Mouse (Mus musculus) limb, embryonic 14.5 days (tissue): ENCODE results near the gene Fut8. TPM values are rescaled to one million over a fixed set of nuclear protein-coding genes. Genes with fewer than 3 reads are reported as not detected.

Experiments used
- ATAC-seq: fragments of 200-750 bp; cut with Nextera tagmentation; 2 replicates; pipeline ENCODE4 v1.8.0; 2017; ENCODE audit warnings: low read depth, moderate number of reproducible peaks, moderate TSS enrichment; ENCODE audit not compliant: low FRiP score
- DNase-seq: peaks from one replicate; pipeline ENCODE4 v3.0.0-alpha.2; 2015; ENCODE audit warnings: low spot score
- H3K27ac ChIP-seq: fragments of 300-500 bp; sonication (generic); replicated peaks from 2 replicates; pipeline ENCODE4 v1.5.1; 2014; ENCODE audit warnings: low read depth, mild to moderate bottlenecking, low read length, moderate library complexity, mixed read lengths
- H3K27me3 ChIP-seq: fragments of 300-500 bp; sonication (generic); 2 replicates; pipeline ENCODE4 v1.6.1; 2014; ENCODE audit warnings: low read length, mixed read lengths; ENCODE audit not compliant: control insufficient read depth, insufficient read depth
- H3K36me3 ChIP-seq: fragments of 300-500 bp; sonication (generic); 2 replicates; pipeline ENCODE4 v1.6.1; 2014; ENCODE audit warnings: mild to moderate bottlenecking, low read length, moderate library complexity, mixed read lengths; ENCODE audit not compliant: control insufficient read depth, insufficient read depth
- H3K4me1 ChIP-seq: fragments of 300-500 bp; sonication (generic); 2 replicates; pipeline ENCODE4 v1.6.1; 2014; ENCODE audit warnings: antibody characterized with exemption, low read length, mixed read lengths; ENCODE audit not compliant: control insufficient read depth, insufficient read depth
- H3K4me2 ChIP-seq: fragments of 300-500 bp; sonication (generic); replicated peaks from 2 replicates; pipeline ENCODE4 v1.6.1; 2014; ENCODE audit warnings: low read depth, mild to moderate bottlenecking, low read length, moderate library complexity; ENCODE audit not compliant: severe bottlenecking
- H3K4me3 ChIP-seq: fragments of 300-500 bp; sonication (generic); replicated peaks from 2 replicates; pipeline ENCODE4 v1.5.1; 2014; ENCODE audit warnings: low read length
- H3K9ac ChIP-seq: fragments of 300-500 bp; sonication (generic); 2 replicates; pipeline ENCODE4 v1.6.1; 2014; ENCODE audit warnings: mild to moderate bottlenecking, low read depth, low read length, moderate library complexity; ENCODE audit not compliant: severe bottlenecking
- H3K9me3 ChIP-seq: fragments of 300-500 bp; sonication (generic); 2 replicates; pipeline ENCODE4 v1.6.1; 2016; ENCODE audit warnings: low read length; ENCODE audit not compliant: control insufficient read depth
- POLR2A ChIP-seq: fragments of 200-500 bp; IDR thresholded peaks from 2 replicates; pipeline ENCODE4 v1.8.0; 2012; ENCODE audit warnings: inconsistent platforms, mild to moderate bottlenecking, moderate library complexity, borderline replicate concordance; ENCODE audit not compliant: insufficient read depth, insufficient read length; ENCODE audit errors: extremely low read depth
- WGBS: fragments of 180-500 bp; shearing (Covaris S2); extraction: QIAGEN DNeasy Blood & Tissue Kit; methylation state at CpG from one replicate; pipeline ENCODE4 v1.1.7; 2014; 5-methylcytosine and 5-hydroxymethylcytosine counted together
- polyA plus RNA-seq, 2 experiments: library from polyadenylated mRNA; depleted of rRNA in 1 of 2; stranded (reverse) in 1 of 2; unstranded in 1 of 2; fragments of >200 nt; fragmentation: Nextera tagmentation in 1 of 2; extraction: Ambion mirVana in 1 of 2; gene quantifications; 2 replicates each; pipeline versions ENCODE4 v1.2.1 to v1.2.3; 2012 to 2014

The Fut8 gene
- polyA plus RNA-seq, 2 experiments: 14.0 to 27.8 TPM

GRCm38 (mm10) chr12:77193225-77193716 is 44.7 kb upstream of the Fut8 start:
- 64% methylated on average over 4 of the region's 4 CpGs for WGBS

GRCm38 (mm10) chr12:77195044-77195443 is 42.9 kb upstream of the Fut8 start:
- Histone ChIP-seq H3K4me1 (no peaks in the 10 kb centered on the region), H3K36me3 (no peaks in the 10 kb centered on the region), H3K9me3 (no peaks in the 10 kb centered on the region), H3K27ac (no peak overlapping the region), H3K4me3 (no peak overlapping the region), H3K9ac (no peak overlapping the region), H3K27me3 (no peaks in the 10 kb centered on the region), H3K4me2 (no peak overlapping the region)
- 87% methylated on average over 2 of the region's 2 CpGs for WGBS
- TF ChIP-seq POLR2A: no peak
- ATAC-seq (no peak), DNase-seq (no peak)

More at GRCm38 (mm10) chr12:77193225-77193716, 44.7 kb upstream of the Fut8 start:
- H3K9me3 ChIP-seq: no peaks in the 10 kb centered on the region
- no peaks in the 10 kb centered on the region for H3K36me3 ChIP-seq
- DNase-seq (no peak), ATAC-seq (no peak)
- H3K27ac ChIP-seq: no peak overlapping the region
- no peak for TF ChIP-seq POLR2A
- H3K9ac ChIP-seq: no peak overlapping the region
- H3K4me1 ChIP-seq: no peaks in the 10 kb centered on the region
- no peaks in the 10 kb centered on the region for H3K27me3 ChIP-seq
- no peak overlapping the region for H3K4me2 ChIP-seq
- H3K4me3 ChIP-seq: no peak overlapping the region

GRCm38 (mm10) chr12:77196529-77197095 is 41.3 kb upstream of the Fut8 start:
- H3K27me3 ChIP-seq: no peaks in the 10 kb centered on the region

GRCm38 (mm10) chr12:77197121-77197599 is 40.8 kb upstream of the Fut8 start:
- Histone ChIP-seq H3K27ac (no peak overlapping the region), H3K4me2 (no peak overlapping the region), H3K4me1 (no peaks in the 10 kb centered on the region), H3K27me3 (no peaks in the 10 kb centered on the region), H3K36me3 (no peaks in the 10 kb centered on the region), H3K9me3 (no peaks in the 10 kb centered on the region), H3K9ac (no peak overlapping the region), H3K4me3 (no peak overlapping the region)
- 58% methylated on average over 7 of the region's 7 CpGs for WGBS
- ATAC-seq (no peak), DNase-seq (no peak)
- no peak for TF ChIP-seq POLR2A

More at GRCm38 (mm10) chr12:77196529-77197095, 41.3 kb upstream of the Fut8 start:
- no peak overlapping the region for H3K9ac ChIP-seq
- H3K27ac ChIP-seq: no peak overlapping the region
- H3K4me1 ChIP-seq: no peaks in the 10 kb centered on the region
- ATAC-seq (no peak), DNase-seq (no peak)
- H3K4me3 ChIP-seq: no peak overlapping the region
- TF ChIP-seq POLR2A: no peak
- no peaks in the 10 kb centered on the region for H3K36me3 ChIP-seq
- 96% methylated on average over 2 of the region's 2 CpGs for WGBS
- no peak overlapping the region for H3K4me2 ChIP-seq
- H3K9me3 ChIP-seq: no peaks in the 10 kb centered on the region

GRCm38 (mm10) chr12:77198253-77198652 is 39.7 kb upstream of the Fut8 start:
- no peaks in the 10 kb centered on the region for H3K36me3 ChIP-seq
- ATAC-seq: no peak
- WGBS: 95% methylated on average over 4 of the region's 4 CpGs
- no peaks in the 10 kb centered on the region for H3K27me3 ChIP-seq
- no peaks in the 10 kb centered on the region for H3K4me1 ChIP-seq
- no peak for DNase-seq
- H3K9ac ChIP-seq: no peak overlapping the region
- H3K4me3 ChIP-seq: no peak overlapping the region
- no peak overlapping the region for H3K4me2 ChIP-seq
- no peak overlapping the region for H3K27ac ChIP-seq
- TF ChIP-seq POLR2A: no peak
- no peaks in the 10 kb centered on the region for H3K9me3 ChIP-seq
